Mouse (Mus musculus): Measurements from ENCODE around the gene Aqp1.

Gene Aqp1

DNA sequence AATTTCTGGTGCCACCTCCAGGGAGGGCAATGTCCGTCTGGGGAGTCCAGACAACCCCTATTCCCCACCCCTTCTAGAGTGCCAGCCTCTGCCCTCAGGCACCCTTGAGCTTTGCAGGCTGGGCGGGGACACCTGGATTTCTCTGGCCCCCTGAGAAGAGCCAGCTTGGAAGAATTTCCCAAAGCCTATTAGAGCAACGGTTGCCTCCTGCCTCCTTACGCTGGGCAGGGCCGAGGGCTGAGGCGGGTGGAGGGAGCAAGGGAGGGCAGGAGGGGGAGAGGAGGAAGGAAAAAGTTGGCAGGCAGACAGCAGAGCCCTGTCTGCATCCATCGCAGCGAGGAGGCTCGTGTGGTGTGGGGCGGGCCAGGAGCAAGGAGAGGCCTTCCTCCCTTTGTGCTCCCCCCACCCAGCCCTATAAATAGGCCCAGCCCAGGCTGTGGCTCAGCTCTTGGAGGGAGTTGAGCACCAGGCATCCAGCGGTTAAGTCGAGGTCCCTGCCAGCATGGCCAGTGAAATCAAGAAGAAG lies at the start of gene Aqp1:
TSS of gene Aqp1 (plus strand) at position 444 of the 526 bp plus-strand sequence.
- peak; percentile 68 for DNase-seq (ENCODE audit: inconsistent ontology term)

DNA sequence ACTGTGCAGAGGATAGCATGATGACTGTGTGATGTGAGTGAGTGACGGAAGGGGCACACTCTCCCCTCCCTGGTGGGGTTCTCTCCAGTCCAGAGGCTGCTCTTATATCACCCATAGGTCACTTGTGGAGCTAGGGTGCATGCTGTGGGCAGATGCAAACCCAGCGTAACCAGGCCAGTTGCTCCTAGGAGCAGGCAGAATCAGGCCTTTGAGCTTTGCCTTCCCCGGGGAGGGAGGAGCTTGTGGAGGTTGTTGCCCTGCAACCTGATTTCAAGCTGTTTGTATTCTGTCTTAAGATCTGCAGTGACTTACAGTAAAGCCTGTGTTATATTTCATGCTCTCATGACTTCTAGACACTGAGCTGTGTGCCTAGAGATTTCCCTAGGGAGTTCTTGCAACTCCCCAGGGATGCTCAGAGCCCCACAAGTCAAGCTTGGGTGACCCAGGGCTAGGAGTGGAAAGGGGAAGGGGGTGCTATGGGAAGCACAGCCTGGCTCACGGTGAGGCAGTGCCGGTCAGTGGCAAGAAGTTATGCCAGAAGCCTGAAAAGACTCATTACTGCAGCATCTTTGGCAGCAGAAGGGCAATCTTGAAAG lies 48.1 kb upstream of the Aqp1 start:
- DNase-seq (ENCODE audit: inconsistent ontology term) = no peak

DNA sequence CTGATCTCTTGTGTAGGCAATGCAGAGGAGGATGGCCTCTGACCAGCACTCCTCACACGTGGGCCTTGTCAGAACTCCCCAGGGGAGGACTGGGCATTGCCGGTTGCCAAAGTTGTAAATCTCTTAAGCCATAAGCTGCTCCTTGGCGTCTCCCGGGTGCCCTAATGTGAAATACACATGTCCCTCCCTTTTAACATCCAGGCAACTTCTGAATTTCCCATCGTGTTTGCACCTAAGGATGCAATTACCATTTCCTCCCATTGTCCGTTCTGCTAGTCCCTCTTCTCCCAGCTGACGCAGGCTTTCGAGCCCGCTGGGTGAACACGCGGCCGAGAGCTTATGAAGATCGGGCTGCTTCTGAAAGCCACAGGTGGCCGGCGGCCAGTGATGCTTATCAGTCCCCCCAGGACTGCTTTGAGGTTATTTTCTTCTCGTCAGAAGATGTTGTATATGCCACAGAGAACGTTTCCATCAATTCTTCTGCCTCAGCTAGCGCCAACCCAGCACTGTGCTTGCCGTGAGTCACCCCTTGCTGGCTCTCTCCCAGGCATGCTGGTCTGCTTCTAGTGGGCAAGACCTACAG lies 41.6 kb upstream of the Aqp1 start:
- peak; percentile 35 for DNase-seq (ENCODE audit: inconsistent ontology term)

DNA sequence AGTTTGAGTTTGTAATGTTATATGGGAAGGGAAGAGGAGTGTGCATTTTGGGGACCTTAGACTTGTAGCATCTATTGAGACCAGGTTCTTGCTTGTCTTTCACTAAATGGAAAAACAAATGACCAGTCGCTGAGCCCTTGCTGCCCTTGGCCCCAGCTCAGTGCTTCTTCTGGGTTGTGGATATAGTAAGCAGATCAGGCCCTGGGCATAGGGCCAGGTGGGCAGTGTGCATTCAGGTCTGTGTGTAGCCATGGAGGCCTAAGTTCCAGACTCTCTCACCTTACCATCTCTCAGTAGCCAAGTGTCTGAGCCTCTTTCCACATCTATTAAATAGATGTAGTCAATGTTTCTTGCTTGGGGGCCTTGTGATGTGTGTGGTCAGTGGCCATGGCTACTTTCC lies 40.9 kb upstream of the Aqp1 start:
- no peak for DNase-seq (ENCODE audit: inconsistent ontology term)

DNA sequence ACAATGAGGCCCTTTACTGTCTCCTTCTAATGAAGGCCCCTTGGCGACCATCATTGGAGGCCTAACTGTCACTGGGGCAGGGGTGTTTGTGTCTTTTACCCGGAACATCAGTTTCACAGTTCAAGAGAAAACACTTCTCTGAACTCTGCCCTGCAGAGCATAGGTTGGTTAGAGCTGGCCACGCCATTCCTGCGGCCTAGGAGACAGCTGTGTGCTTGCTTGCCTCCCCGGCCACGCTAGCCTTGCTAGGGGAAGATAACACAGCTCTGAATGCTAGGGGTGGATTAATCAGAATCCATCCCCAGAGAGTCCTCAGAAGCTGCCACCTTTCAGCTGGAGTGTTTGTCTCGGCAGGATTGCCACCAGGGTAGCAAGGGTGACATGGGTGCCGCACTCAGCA lies 36.8 kb upstream of the Aqp1 start:
- DNase-seq (ENCODE audit: inconsistent ontology term) = no peak

DNA sequence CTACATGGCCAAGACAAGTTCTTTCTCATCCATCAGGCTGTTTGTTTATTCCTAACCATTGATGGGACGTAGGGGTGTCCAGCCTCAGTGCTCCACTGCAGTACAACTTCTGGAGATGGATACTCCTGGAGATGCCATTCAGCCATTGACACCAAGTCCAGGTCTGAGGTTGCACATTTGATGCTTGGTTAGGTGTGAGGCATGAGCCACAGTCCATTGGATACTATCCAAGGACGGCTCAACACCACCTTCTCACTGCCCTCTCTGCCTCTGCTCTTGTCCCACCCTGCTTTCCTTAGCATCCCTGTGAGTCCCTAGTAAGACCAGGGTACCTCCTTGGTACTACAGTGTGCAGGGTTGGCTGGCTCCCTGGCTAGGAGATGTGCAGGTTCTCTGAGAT lies 36.3 kb upstream of the Aqp1 start:
- no peak for DNase-seq (ENCODE audit: inconsistent ontology term)

DNA sequence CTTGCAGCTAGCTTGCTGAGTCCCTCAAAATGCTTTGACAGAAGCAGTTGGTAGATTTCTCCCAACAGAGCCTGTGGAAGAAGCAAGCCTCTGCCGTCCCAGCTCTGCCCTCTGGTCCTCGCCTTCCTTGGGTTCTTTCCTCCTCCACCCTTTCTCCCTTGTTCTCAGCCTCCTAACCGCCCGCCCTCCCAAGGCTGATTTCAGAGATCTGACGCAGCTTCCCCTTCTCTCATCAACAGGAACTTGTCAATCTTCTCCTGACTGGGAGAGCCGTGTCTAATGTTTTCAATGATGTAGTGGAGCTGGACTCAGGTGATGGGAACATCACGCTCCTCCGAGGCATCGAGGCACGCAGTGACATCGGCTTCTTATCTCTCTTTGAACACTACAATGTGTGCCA lies 35.5 kb upstream of the Aqp1 start:
- no peak for DNase-seq (ENCODE audit: inconsistent ontology term)

DNA sequence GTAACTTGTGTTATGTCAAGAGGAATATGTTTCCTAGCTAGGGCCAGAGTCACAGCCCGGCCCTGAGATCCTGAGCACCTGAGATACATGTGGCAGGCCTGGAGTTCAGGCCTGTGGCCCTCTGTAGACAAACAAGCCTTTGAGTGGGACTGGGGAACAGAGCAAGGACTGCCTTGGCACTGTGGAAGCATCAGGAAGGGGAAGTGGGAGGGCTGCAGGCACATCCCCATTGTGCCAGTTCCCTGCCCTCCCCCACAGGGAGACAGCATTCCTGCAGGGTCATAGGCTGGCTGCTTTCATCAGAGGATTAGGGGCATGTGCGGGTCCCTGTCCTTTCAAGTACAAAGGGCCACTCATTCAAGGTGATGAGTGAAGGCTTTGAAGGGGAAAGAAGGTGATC lies 26.1 kb upstream of the Aqp1 start:
- peak; percentile 21 for DNase-seq (ENCODE audit: inconsistent ontology term)

DNA sequence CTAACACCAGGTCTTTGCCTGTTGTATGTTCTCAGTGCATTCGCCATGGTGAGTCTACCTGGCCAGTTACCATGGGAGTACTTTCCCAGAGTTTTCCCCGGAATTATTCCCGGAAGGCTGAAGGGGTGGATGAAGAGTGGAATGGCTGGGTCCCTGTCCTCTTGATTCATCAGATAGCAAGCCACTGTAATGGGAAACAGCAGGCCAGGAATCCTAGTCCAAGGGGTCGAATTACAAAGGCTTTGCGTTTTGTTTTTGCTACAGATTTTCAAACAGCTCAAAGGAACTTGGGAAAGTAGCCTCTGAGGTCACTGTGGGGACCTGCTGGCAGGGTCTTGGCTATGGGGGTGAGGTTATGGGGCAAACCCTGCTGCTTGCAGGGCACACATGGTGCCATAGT lies 24.3 kb upstream of the Aqp1 start:
- DNase-seq (ENCODE audit: inconsistent ontology term) = no peak

DNA sequence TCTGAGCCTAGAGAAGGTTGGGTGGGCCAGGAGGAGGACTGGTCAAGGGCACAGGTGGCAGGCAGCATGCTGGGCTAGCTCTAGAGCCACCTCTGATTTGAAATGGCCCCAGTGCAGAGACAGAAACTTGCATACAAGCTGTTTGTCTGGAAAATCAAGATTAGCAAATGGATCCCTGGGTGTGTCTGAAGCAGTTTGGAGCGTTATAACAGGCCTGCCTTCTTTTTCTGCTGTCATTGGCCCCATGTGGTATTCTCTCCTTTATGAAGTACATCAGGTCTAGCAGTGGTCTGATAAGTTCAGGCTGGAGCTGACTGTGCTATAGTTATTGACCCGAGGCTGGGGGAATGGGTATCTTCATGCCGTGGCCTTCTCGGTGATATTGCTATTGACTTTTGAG lies 22.3 kb upstream of the Aqp1 start:
- no peak for DNase-seq (ENCODE audit: inconsistent ontology term)

DNA sequence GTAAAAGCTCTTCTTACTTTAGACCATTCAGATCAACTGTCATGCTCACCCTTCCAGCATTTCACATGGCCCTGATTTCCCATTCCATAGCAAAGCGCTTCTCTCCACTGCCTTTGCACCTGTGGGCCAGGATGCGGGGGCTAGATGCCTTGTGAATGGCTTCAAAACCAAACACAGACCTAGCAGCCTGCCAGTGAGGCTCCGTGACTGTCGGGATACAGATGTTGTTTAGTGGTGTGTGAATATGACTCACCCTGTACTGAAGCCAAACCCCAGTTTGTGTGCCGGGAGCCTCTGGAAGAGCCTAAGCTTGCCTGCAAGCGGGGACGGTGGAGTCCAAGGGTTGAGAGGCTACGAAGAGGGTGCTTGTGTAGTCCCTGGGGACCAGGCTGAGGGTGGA lies 21.6 kb upstream of the Aqp1 start:
- DNase-seq (ENCODE audit: inconsistent ontology term) = peak; percentile 19

DNA sequence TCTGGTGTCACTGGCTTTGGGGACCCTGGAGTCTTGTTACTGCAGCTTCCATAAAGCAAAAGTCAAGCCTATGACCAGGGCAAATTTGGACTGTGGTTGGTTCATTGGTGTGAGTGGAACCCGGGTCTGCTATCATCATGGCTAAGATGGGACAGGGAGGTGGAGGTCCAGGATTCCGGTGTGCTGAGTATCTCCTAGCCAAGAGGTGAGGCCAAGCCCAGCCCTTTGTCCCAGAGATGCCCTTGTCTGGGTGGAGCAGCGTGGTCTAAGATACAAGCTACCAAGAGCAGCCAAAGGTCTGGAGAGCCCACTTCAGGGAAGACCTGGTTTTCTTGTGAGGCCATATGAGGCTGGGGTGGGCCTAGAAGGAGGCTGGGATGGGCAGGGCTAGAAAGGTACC lies 17.6 kb upstream of the Aqp1 start:
- no peak for DNase-seq (ENCODE audit: inconsistent ontology term)

DNA sequence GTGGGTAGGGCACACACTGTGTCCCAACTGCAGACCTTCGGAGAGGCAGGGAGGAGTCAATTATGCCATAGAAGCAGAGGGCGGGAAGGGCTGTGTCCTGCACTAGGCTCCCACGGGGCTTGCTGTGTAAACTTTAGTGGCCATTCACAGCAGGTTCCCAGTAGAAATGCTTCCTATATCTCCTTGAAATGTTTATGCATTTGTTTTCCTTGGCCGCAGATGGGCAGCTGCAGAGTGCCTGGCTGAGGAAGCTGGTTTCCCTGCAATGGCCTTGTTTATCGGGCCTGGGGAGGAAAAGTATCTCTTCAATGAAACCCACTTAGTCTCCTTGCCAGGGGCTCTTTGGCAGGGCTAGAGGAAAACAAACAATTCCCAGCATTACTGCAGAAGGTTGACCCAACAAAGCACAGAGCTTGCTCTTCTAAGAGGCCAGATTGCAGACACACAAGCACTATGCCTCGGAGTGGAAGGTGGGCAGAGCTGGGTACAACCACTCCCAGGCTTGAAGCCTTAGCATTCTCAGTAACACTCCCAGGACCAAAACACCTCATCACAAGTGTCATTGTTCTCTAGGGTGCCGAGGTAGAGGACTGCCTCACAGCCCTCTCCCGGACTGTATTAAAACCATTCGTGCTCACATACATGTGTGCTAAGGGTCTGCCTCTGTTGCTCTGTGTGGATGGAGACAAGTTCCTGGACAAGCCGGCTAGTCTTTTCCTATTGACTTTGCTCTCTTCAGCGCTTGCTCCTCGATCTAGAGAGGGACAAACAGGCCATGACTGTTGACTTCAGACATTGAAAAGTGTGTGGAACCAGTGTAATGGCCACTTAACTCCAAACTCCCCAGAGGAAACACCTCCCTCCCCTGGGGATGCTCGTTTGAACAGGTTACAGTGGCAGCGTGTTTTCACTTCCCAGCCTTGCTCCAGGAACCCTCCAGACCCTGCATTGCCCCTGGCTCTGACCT lies 16.4 kb upstream of the Aqp1 start:
- DNase-seq (ENCODE audit: inconsistent ontology term) = no peak

DNA sequence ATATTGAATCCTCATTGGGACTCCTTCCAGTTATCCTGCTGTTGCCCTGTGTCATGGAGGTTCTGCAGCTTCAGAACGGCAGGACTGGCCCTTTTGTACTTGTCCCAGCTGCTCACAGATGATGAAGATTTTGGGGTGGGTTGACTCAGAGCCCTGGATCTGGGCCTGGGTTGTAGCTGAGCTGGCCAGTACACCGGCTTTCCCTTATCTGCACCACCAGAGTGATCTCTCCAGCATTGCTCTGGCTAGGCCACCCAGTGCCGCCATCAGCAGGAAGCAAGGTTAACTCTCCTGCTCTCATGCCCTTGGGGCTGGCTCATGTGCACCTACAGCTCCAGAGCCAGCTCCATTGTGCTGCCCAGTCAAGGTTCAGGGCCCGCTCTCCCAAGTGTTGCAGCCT lies 15.3 kb upstream of the Aqp1 start:
- DNase-seq (ENCODE audit: inconsistent ontology term) = peak; percentile 88

DNA sequence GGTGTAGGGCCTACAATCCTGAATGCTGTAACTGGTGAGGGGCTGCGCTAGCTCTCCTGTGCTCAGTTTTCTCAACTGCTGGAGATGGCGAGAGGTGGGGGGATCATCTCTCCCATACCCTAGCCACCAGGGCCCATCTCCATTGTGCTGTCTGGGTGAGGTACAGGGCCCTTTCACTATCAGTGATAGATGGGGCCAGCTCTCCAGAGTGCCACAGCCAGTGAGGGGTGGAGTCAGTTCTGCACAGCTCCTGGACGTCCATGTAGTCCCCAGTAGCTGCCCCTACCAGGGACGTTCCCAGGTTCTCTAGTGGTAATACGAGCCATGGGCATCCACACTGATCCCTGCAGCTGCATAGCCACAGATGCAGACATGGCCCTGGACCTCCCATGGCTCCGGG lies 14.7 kb upstream of the Aqp1 start:
- DNase-seq (ENCODE audit: inconsistent ontology term) = no peak

DNA sequence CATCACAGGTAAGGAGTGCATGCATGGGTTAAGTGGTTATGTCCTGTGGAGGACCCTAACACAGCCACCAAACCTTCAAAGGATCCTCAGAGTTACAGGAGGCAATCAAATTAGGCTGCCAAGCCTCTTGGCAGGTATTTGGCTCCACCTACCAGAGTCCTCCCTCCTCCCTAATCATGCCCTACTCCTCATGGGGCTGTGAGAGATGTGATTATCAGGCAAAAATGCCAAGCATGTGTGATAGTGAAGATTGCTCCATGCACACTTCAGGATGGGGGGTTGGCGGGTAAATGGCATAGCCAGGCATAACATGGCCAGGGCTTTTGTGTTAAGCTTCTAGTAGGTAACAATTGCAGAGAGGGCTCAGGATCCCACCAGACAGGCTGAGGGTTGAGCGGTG lies 13.3 kb upstream of the Aqp1 start:
- no peak for DNase-seq (ENCODE audit: inconsistent ontology term)

DNA sequence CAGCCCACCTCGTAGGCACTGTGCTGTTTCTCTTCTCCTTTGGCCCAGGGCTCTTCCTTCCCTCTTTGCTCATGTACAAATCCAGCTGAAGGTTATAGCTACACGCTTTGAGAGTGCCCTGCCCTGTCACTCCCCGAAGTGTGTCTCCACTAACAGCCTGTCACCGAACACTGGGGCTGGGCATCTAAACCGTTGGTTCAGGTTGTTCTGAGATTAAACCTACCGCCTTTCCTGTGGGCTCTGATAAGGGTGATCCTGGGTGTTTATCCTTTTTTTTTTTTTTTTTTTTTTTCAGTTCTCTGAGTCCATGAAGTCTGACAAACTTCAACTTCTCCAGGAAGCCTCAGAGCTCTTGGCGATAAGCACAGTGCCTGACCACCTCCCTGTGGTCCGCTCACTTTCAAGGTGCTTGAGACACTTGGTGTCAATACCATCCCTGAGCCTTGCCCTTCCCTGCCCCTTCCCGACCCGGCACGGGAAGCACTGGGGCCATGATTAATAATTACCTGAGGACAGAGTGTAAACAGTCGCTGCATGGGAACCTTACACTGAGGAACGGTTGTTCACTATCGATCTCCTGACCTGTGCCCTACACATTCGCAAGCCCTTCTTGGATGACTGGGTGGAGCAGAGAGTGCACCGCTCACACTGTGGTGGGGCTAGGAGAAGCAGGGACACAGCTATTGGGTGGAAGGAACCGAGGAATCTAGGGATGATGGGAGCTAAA lies 12.2 kb upstream of the Aqp1 start:
- no peak for DNase-seq (ENCODE audit: inconsistent ontology term)

DNA sequence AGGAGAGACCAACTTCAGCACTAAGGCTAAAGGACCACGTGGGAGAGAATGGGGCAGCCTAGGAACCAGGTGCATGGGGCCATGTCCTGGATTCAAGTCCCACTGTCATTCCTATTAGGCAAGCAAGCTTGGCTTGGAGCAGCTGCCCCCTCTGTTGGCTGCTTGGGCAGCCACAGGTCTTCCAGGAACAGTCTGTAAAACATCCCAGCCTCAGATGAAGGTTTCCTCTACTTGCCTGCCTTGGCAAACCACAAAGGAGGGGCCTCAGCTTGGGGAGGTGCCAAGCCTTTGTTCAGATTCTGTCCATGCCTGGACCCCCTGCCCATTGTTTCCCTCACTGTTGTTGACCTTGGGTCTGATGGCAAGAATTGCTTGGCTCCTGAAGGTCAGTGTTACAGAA lies 11.4 kb upstream of the Aqp1 start:
- DNase-seq (ENCODE audit: inconsistent ontology term) = no peak

DNA sequence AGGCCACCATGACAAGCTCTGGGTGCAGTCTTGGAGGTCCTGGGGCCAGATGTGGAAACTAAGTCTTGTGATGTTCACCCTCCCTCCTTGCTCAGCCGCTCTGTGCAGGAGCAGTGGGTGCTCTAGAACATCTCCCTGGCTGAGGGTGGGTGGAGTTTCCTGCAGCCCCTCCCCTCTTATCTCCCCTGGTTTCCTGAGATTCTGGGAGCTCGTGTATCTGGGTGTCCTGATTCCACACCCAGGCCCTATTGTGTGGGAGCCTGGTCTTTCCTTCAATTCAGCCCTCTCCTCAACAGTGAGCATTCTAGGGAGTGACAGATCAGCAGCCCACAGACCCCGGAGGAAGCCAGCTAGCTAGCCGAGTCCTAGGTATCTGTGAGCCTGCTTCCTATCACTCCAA lies 9.9 kb upstream of the Aqp1 start:
- DNase-seq (ENCODE audit: inconsistent ontology term) = no peak

DNA sequence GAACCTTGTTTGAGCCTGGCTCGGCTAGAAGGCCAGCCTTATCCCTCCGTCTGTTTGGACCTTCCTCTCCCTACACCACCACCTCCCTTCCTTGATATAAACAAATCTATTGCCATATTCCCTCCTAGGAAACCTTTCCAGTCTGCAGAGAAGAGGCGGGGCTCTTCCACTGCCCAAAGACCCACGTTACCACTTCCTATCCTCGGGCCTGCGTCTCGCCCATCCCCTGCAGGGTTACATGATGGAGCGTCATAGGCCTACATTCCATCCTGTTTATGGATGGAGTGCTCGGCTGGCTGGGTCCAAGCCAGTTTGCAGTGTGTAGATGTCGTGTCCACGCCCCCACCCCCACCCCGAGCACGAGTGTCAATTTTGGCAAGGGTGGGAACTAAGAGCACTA lies 8.9 kb upstream of the Aqp1 start:
- DNase-seq (ENCODE audit: inconsistent ontology term) = no peak

DNA sequence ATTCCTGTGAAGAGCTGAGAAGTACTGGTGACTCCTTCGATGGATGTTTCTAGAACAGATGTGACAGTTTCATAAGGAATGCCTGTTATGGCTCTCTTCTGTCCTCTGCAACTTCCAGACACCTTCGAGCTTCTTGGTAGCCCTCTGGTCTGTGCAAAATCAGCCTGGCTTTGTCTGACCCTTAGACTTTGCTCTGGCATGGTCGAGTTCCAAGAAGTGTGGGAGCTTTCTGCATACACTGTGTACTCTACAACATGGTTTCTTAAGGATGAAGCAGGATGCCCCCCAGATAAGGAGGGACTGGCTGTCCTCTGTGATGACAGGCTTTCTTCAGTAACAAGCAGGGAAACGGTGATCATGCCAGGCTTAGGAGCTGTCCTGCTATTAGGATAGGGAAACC lies 8.1 kb upstream of the Aqp1 start:
- no peak for DNase-seq (ENCODE audit: inconsistent ontology term)

DNA sequence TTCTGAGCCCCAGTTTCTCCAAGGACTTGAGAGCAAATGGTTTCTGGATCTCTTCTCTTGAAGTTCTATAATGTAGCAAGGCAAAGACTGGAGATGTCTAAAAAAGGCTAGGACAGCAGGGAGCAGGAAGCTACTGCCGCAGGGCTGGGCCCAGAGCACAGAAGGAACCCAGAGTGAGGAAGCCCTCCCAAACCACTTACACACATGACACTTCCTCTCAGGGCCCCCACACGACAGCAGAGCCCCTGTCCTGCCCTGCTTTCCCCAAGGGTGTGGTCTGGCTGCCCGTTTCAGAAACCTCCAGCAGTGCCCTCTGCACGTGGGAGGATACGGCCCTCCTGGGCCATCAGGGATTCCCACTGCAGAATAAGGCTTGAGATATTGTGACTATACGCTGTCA lies 4.9 kb upstream of the Aqp1 start:
- DNase-seq (ENCODE audit: inconsistent ontology term) = no peak

Measured in Muller cell, postnatal 12 days (primary cell).